Mouse (Mus musculus) cortical plate, adult 2 months (tissue): ENCODE measurements around the gene Gtf3c2. TPM values are rescaled to one million over a fixed set of nuclear protein-coding genes. Genes with fewer than 3 reads are reported as not detected.

ENCODE experiments used
- H3K27ac ChIP-seq: fragments of 200-500 bp; 2 replicates; pipeline ENCODE4 v1.5.1; 2012; ENCODE audit warnings: low read length, control low read depth, inconsistent platforms; ENCODE audit not compliant: insufficient read depth
- H3K4me1 ChIP-seq: fragments of 200-500 bp; 2 replicates; pipeline ENCODE4 v1.6.1; 2011; ENCODE audit warnings: low read length; ENCODE audit not compliant: control insufficient read depth, insufficient read depth
- H3K4me3 ChIP-seq: fragments of 200-500 bp; 2 replicates; pipeline ENCODE4 v1.5.1; 2011; ENCODE audit warnings: mild to moderate bottlenecking, low read length, control low read depth; ENCODE audit not compliant: insufficient read depth
- CTCF ChIP-seq: fragments of 200-500 bp; IDR thresholded peaks from 2 replicates; pipeline ENCODE4 v1.5.1; 2011; ENCODE audit warnings: mild to moderate bottlenecking, control low read depth, low read length; ENCODE audit not compliant: insufficient read depth; ENCODE audit errors: extremely low read depth
- POLR2A ChIP-seq: fragments of 200-500 bp; IDR thresholded peaks from 2 replicates; pipeline ENCODE4 v1.6.1; 2011; ENCODE audit warnings: mild to moderate bottlenecking, low read length, control low read depth; ENCODE audit not compliant: insufficient read depth; ENCODE audit errors: extremely low read depth
- polyA plus RNA-seq: library from polyadenylated mRNA; depleted of rRNA; stranded (reverse); fragments of >200 nt; gene quantifications from 2 replicates; pipeline ENCODE4 v1.2.3, GENCODE M21; 2012

Gtf3c2 gene
- polyA plus RNA-seq, 1 experiment, result 86.8 TPM

DNA sequence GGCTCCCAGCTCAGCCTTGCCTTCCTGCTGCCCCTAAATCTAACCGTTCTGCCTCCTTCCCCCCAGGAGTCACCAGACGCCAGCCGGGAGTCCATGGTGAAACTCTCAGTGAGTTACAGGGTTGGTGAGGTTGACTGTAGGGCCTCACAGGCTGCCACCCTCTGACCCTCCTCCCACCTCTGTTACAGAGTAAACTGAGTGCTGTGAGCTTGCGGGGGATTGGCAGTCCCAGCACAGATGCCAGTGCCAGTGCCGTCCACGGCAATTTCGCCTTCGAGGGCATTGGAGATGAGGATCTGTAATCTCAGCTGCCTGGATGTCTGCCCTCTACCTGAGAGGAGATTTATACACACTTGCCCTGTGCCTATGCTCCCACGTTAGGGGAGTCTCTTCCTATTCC lies 18.2 kb upstream of the Gtf3c2 start:
- Histone ChIP-seq H3K4me1 (peaks cover 2% of the 10 kb centered on the region; the same call in 1 of the 2 replicates), H3K27ac (no peak overlapping the region), H3K4me3 (no peak overlapping the region)
- TF ChIP-seq POLR2A, result peak; percentile 5; the same call in 1 of the 2 replicates
- TF ChIP-seq CTCF, result no peak

DNA sequence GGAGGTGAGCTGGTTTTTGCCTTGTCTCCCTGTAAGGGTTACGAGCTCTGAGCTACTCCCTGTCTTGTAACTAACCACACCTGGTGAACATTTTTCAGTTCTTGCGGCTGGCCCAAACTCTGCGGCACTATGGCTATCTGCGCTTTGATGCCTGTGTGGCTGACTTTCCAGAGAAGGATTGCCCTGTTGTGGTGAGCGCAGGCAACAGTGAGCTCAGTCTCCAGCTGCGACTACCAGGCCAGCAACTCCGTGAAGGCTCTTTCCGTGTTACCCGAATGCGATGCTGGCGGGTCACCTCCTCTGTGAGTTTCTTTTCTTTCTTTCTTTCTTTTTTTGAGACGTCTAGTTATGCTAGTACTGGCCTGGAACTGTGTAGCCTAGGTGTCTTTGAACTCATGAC lies 17.1 kb upstream of the Gtf3c2 start:
- H3K4me3 ChIP-seq, result no peak overlapping the region
- H3K4me1 ChIP-seq, result peaks cover 2% of the 10 kb centered on the region; the same call in 1 of the 2 replicates
- TF ChIP-seq POLR2A (no peak), CTCF (no peak)

DNA sequence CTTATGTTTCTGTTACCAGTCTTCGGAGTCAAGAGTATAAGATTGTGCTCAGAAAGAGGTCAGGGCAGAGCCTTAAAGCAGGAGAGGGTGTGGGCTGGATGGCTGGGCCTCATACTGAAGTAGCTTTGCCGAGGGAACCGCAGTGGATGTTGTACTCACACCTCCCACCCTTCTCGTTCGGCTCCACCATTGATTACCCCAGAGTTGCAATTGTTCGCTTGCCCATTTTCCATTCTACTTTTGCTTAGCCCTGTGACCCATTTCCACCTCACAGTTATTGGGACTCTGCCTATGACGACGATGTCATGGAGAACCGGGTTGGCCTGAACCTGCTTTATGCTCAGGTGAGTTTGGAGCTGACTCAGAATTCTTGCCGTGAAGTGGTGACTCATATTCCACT lies 16.3 kb upstream of the Gtf3c2 start:
- no peak overlapping the region for H3K27ac ChIP-seq

More for the DNA sequence above, 17.1 kb upstream of the Gtf3c2 start:
- no peak overlapping the region for H3K27ac ChIP-seq

DNA sequence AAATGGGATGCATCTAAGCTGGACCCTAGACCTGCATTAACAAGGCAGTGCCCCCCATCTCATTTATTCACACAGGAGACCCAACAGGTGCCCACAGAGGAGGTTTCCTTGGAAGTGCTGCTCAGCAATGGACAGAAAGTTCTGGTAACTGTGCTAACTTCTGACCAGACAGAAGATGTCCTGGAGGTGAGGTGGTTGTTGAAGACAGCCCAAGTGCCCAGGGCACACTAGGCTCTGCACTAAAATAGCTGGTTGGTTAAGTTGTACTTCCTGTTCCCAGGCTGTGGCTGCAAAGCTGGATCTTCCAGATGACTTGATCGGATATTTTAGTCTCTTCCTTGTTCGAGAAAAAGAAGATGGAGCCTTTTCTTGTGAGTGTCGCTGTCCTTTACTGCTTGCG lies 15.7 kb upstream of the Gtf3c2 start:
- TF ChIP-seq POLR2A (no peak), CTCF (no peak)
- Histone ChIP-seq H3K27ac (no peak overlapping the region), H3K4me1 (peaks cover 4% of the 10 kb centered on the region), H3K4me3 (no peak overlapping the region)

More for the DNA sequence above, 16.3 kb upstream of the Gtf3c2 start:
- H3K4me3 ChIP-seq, result no peak overlapping the region
- H3K4me1 ChIP-seq, result peaks cover 4% of the 10 kb centered on the region
- TF ChIP-seq POLR2A, result no peak
- no peak for TF ChIP-seq CTCF

DNA sequence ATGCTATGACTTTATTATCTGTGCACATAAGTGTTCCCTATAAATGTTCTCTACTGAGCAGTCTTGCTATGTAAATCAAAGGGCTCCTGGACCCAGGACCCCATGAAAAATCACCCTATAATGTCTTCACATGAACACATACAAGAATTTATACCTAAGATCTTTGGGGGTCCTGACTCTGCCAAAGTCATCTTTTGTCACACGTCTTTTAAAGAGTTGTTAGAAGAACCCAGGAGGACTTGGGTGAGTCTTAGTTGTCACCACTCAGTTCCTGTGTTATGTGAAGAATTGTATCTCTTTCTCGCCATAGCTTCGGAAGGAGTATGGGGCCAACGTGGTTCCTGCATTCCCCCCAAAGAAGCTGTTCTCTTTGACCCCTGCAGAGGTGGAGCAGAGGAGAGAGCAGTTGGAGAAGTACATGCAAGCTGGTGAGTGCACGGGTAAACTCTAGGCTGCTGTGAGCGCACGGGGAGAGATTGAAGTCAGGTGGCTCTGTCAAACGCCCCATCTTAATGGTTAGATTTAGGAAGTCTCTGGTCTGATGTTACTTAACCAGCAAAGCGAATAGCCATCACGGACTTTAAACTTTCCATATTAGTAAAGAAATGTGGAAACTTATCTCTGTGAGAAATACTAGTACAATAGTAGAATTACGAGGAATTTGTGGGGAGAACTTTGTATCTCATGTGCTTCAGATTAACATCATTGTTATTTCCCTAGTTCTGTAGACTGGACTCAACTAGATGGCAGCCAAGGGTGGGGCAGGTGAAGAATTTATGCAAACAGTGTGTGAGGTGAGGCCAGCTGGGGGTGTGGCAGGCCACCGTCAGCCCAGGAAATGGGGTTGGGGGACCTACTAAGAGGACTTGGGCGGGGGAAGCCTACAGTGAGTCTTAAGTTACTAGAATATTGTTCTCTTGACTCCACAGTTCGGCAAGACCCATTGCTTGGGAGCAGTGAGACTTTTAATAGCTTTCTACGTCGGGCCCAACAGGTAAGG lies 14.8 kb upstream of the Gtf3c2 start:
- Histone ChIP-seq H3K4me1 (peaks cover 4% of the 10 kb centered on the region), H3K27ac (no peak overlapping the region), H3K4me3 (no peak overlapping the region)
- no peak for TF ChIP-seq POLR2A
- TF ChIP-seq CTCF, result no peak

DNA sequence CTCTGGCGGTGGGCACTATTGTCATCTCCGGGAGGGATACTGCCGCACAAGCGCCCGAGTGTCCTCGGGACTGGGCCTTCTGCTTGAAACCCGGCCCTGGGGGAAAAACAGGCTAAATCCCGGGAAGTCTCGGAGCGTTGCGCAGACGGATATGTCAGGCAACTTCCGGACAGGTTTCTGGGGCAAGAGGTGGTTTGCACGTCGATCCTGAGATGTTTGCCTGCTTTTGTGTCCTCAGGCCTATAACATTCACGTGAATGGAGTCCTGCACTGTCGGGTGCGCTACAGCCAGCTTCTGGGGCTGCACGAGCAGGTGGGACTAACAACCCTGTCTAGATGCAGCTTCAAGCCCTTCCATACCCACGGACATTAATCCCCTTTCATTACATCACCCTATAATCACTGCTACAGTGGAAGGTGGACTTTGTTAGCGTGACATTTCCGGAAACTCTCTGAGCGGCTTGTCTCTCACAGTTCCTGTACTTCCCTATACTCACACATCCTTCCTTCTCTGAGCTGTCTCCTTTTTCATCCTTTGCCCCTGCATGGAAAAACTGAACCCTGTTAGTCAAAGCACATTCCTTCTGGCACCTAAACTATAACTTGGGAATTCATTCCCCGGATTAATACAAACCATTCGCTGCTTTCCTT lies 13.8 kb upstream of the Gtf3c2 start:
- peaks cover 4% of the 10 kb centered on the region for H3K4me1 ChIP-seq
- peak overlapping the region; percentile 26 for H3K27ac ChIP-seq
- no peak for TF ChIP-seq POLR2A
- TF ChIP-seq CTCF, result no peak
- peak overlapping the region; percentile 71 for H3K4me3 ChIP-seq

DNA sequence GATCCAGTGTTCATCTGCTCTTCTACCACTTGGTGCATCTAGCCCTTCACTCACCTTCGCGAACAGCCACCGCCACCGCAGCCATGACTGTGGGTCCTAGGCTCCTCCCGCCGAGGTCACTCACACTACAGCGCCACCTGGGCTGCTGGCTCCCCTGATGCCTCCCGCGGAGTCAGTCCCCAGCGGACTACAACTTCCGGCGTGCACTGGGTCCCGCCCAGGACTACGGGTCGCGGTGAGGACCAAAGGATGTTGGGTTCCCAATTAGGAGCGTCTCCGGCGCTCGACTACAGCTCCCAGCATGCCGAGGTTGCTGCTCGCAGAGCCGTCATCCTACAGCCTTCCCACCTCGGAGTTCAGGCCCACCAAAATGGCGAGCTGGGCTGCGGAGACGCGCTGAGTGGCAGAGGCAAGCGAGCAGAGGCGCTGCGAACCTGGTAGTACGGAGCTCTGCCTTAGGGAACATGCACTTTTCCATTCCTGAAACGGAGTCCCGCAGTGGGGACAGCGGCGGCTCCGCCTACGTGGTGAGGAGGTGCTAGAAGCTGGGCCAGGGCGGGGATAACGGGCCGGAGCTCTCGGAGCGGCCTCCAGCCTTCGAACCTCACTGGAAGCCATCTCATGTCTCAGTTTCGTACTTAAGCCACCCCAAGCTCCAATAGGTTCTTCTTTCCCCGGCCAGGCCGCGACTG lies 13.1 kb upstream of the Gtf3c2 start, which contains the start of the genes Snx17 and Eif2b4:
TSS of gene Snx17 (plus strand) at position 289 of the 692 bp plus-strand sequence.
TSS of gene Eif2b4 (minus strand) at position 492 of the 692 bp plus-strand sequence.
- H3K4me1 ChIP-seq, result peaks cover 4% of the 10 kb centered on the region
- peak within 1 kb of the TSS; percentile 71 for H3K4me3 ChIP-seq
- peak within 1 kb of the TSS; percentile 26 for H3K27ac ChIP-seq
- peak; percentile 86 for TF ChIP-seq POLR2A
- 0 out of 2 replicates have a peak, but pooled peaks have one; percentile 12 for TF ChIP-seq CTCF

DNA sequence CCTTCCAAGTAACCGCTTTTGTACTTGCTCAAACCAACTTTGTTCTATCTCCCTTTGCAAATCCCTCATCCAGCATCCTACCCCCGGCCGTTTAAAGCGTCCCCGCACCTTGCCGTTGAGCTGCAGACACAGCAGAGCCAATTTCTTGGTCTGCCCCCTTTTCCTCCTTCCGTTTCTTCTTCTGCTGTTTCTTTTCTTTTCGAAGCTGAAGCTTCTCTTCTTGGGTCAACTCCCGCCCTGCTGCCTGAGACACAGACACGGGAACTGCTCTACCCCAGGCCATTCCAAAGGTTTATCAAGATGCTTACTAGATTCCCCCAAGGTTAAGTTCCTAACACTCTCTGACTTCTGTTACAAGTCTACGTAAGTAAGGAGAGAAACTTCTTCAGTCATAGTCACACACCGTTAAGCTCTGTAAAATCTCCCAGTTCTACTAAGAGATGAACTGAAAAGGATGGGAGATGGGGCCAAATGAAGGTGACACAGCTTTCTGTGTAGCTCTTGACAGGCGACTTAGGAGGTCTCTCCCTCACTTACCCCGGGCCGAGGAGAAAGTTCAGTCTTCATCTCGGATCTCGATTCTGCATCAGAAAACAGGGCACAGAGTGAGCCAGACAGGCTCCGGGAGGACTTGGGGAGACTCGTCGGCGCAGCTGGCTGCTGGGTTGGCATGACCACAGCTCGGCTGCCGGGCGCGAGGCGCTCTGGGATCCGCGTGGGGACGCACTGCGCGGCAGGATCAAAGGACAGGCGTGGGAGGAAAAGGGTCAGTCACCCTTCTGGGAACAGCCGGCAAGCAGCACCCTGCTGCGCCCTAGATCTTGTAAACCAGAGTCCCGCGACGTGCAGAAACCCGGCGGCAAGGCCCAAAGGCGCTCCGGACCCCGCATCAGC lies 12.3 kb upstream of the Gtf3c2 start:
- peak overlapping the region; percentile 71 for H3K4me3 ChIP-seq
- peaks cover 4% of the 10 kb centered on the region for H3K4me1 ChIP-seq
- TF ChIP-seq CTCF, result no peak
- no peak for TF ChIP-seq POLR2A
- peak overlapping the region; percentile 17 for H3K27ac ChIP-seq

DNA sequence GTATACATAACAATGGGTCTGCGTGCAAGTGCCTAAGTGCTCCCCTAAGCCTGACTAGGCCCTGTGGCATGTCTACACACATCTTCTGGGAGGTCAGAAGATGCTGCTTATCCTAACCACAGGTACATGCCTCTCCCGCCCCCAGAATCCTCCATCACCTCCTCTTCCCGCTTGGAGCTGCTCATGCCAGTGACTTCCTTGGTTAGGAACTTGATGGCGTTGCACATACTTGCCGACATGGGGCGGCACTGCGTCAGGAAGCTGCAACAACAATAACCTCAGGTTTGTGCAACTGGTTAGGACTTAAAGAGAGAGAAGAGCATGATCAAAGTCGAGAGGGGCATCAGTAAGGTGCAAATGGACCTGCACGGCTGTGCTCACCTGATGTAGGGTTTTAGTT lies 10.3 kb upstream of the Gtf3c2 start:
- no peak overlapping the region for H3K4me3 ChIP-seq
- no peak overlapping the region for H3K27ac ChIP-seq
- peaks cover 4% of the 10 kb centered on the region for H3K4me1 ChIP-seq
- no peak for TF ChIP-seq POLR2A
- no peak for TF ChIP-seq CTCF
